Mouse (Mus musculus) brain, embryonic 14.5 days (tissue): ENCODE measurements around the gene Sept9.

Experiments
- CTCF ChIP-seq: fragments of 200-500 bp; IDR thresholded peaks from 2 replicates; pipeline ENCODE4 v1.5.1; 2012; ENCODE audit warnings: inconsistent platforms, mild to moderate bottlenecking, moderate library complexity, borderline replicate concordance; ENCODE audit not compliant: insufficient read depth, insufficient read length; ENCODE audit errors: extremely low read depth
- POLR2A ChIP-seq: fragments of 200-500 bp; IDR thresholded peaks from 2 replicates; pipeline ENCODE4 v1.6.1; 2012; ENCODE audit warnings: mild to moderate bottlenecking, inconsistent platforms, borderline replicate concordance; ENCODE audit not compliant: poor library complexity, insufficient read depth, insufficient read length, severe bottlenecking; ENCODE audit errors: extremely low read depth

GRCm38 (mm10) chr11:117278113-117278512 lies 78.7 kb downstream of the Sept9 start:
- TF ChIP-seq CTCF (no peak), POLR2A (no peak)
